Mouse (Mus musculus): Measurements from ENCODE around the gene Ptprcap.
"Not testable (repeated sequence)": the region's sequence is repeated elsewhere in the genome, so short reads cannot be mapped to it uniquely, and the experiment has no call there.

The Ptprcap gene

GRCm38 (mm10) chr19:4125741-4126696, 27.4 kb upstream of the Ptprcap start, which contains the start of gene Aip:
TSS of gene Aip (minus strand) at chr19:4125858.
- peak; percentile 98 to 99 for DNase-seq

GRCm38 (mm10) chr19:4126759-4127495, 26.5 kb upstream of the Ptprcap start:
- DNase-seq = no peak

GRCm38 (mm10) chr19:4129462-4129861, 23.9 kb upstream of the Ptprcap start:
- no peak for DNase-seq

GRCm38 (mm10) chr19:4130106-4130505, 23.3 kb upstream of the Ptprcap start:
- DNase-seq = no peak

- DNase-seq = no peak
Observed at GRCm38 (mm10) chr19:4131075-4131474, 22.3 kb upstream of the Ptprcap start.

GRCm38 (mm10) chr19:4131768-4132167, 21.6 kb upstream of the Ptprcap start:
- no peak for DNase-seq

GRCm38 (mm10) chr19:4134354-4134753, 19.1 kb upstream of the Ptprcap start:
- no peak for DNase-seq

- not testable (repeated sequence) for DNase-seq
Observed at GRCm38 (mm10) chr19:4135229-4135962, 18.0 kb upstream of the Ptprcap start.

- DNase-seq = not testable (repeated sequence)
Observed at GRCm38 (mm10) chr19:4135963-4136345, 17.4 kb upstream of the Ptprcap start.

- DNase-seq = no peak
Observed at GRCm38 (mm10) chr19:4136463-4136862, 16.9 kb upstream of the Ptprcap start.

GRCm38 (mm10) chr19:4137913-4138312, 15.5 kb upstream of the Ptprcap start:
- DNase-seq = no peak

- DNase-seq = no peak
Observed at GRCm38 (mm10) chr19:4139446-4139845, 14.0 kb upstream of the Ptprcap start, which contains the start of gene Gpr152. TSS of gene Gpr152 (plus strand) at chr19:4139787.

GRCm38 (mm10) chr19:4140147-4140546, 13.3 kb upstream of the Ptprcap start:
- no peak for DNase-seq

GRCm38 (mm10) chr19:4142416-4143173, 10.8 kb upstream of the Ptprcap start:
- peak; percentile 46 to 62 for DNase-seq

GRCm38 (mm10) chr19:4143759-4144268, 9.6 kb upstream of the Ptprcap start, which contains the start of gene Cabp4:
TSS of gene Cabp4 (minus strand) at chr19:4144033.
- DNase-seq = no peak

GRCm38 (mm10) chr19:4144550-4145498, 8.6 kb upstream of the Ptprcap start:
- DNase-seq = no peak

- no peak for DNase-seq
Observed at GRCm38 (mm10) chr19:4145936-4146335, 7.5 kb upstream of the Ptprcap start.

- no peak for DNase-seq
Observed at GRCm38 (mm10) chr19:4146366-4147021, 6.9 kb upstream of the Ptprcap start.

GRCm38 (mm10) chr19:4147022-4147405, 6.4 kb upstream of the Ptprcap start:
- DNase-seq = no peak

Data from kidney, adult 8-10 months (tissue).